Mouse (Mus musculus): ENCODE results near the gene Zfp367. TPM values are rescaled to one million over a fixed set of nuclear protein-coding genes. Genes with fewer than 3 reads are reported as not detected.

Gene Zfp367
- total and polyA plus RNA-seq, 2 experiments from 2014 or later, result 4.1 to 9.1 TPM

DNA sequence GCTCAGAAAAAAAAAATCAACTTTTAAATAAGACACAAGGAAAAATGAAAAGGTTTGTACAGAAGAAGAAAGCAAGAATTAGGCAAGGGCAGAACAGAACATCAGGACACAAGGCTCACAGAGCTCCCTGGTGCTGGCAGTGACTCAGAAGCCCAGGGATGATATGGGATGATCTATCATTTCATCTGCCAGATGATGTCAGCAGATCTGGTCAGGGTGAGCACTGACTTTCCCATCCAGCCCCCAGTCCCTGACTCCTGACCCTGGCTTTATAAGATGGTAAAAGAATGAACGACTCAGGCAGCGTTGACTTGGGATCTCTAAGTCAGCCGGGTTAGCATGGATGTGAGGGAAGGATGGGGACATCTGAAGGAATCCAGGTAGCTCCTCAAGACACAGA, 69.7 kb downstream of the Zfp367 start:
- H3K27ac ChIP-seq (ENCODE audit: low read depth, low read length), result no peak overlapping the region
- ATAC-seq (no peak), DNase-seq (no peak)
- no peak for TF ChIP-seq CTCF (IDR thresholded peaks at IDR 0.05; ENCODE audit: low read depth)
- no peaks in the 10 kb centered on the region for H3K36me3 ChIP-seq (ENCODE audit: insufficient read depth)
- no peak overlapping the region for H3K4me2 ChIP-seq (ENCODE audit: low read depth)
- WGBS, result 88% methylated on average over 3 of the region's 3 CpGs
- H3K27me3 ChIP-seq (ENCODE audit: insufficient read depth, low read length), result no peaks in the 10 kb centered on the region
- no peak overlapping the region for H3K9ac ChIP-seq
- no peaks in the 10 kb centered on the region for H3K9me3 ChIP-seq (ENCODE audit: low read length)
- H3K4me3 ChIP-seq (ENCODE audit: low read depth, low read length), result no peak overlapping the region
- 0 out of 2 replicates have a peak, but pooled peaks cover 5% of the 10 kb centered on the region for H3K4me1 ChIP-seq (ENCODE audit: insufficient read depth)

Other genes with a start within 250 kb of the Zfp367 start
- gene Hsd17b3, start 64.0 kb downstream of the Zfp367 start, total RNA-seq (2014; rRNA removed), result not detected in 2 replicates
- 0.18 TPM in 1 of 2 replicates, not detected in the other for gene Hsd17b3, start 64.0 kb downstream of the Zfp367 start, polyA plus RNA-seq (2015; fragmentation: Nextera tagmentation; extraction: Ambion mirVana)
- gene Slc35d2, start 23.8 kb downstream of the Zfp367 start, total RNA-seq (2014; rRNA removed), result 1.4 and 2.6 TPM in 2 replicates
- gene Slc35d2, start 23.8 kb downstream of the Zfp367 start, polyA plus RNA-seq (2015; fragmentation: Nextera tagmentation; extraction: Ambion mirVana), result 1.0 and 1.5 TPM in 2 replicates
- 34.3 and 37.7 TPM in 2 replicates for gene Habp4, start 8.6 kb upstream of the Zfp367 start, total RNA-seq (2014; rRNA removed)
- gene Habp4, start 8.6 kb upstream of the Zfp367 start, polyA plus RNA-seq (2015; fragmentation: Nextera tagmentation; extraction: Ambion mirVana), result 34.2 and 41.1 TPM in 2 replicates
- 1.7 and 3.0 TPM in 2 replicates for gene Cdc14b, start 122.1 kb upstream of the Zfp367 start, total RNA-seq (2014; rRNA removed)
- gene Cdc14b, start 122.1 kb upstream of the Zfp367 start, polyA plus RNA-seq (2015; fragmentation: Nextera tagmentation; extraction: Ambion mirVana), result 0.42 and 0.75 TPM in 2 replicates
- gene Aaed1, start 159.5 kb upstream of the Zfp367 start, total RNA-seq (2014; rRNA removed), result 9.8 and 13.5 TPM in 2 replicates
- gene Aaed1, start 159.5 kb upstream of the Zfp367 start, polyA plus RNA-seq (2015; fragmentation: Nextera tagmentation; extraction: Ambion mirVana), result 7.2 and 9.1 TPM in 2 replicates
- gene Ctsl, start 217.7 kb upstream of the Zfp367 start, total RNA-seq (2014; rRNA removed), result 138 and 149 TPM in 2 replicates
- 161 and 182 TPM in 2 replicates for gene Ctsl, start 217.7 kb upstream of the Zfp367 start, polyA plus RNA-seq (2015; fragmentation: Nextera tagmentation; extraction: Ambion mirVana)